Mouse (Mus musculus): ENCODE results near the gene Acox1. TPM values are rescaled to one million over a fixed set of nuclear protein-coding genes. Genes with fewer than 3 reads are reported as not detected.

The Acox1 gene
- polyA plus RNA-seq, 1 experiment, result not detected

GRCm38 (mm10) chr11:116215991-116216390 is 17.1 kb upstream of the Acox1 start:
- 91% methylated on average over 6 of the region's 6 CpGs for WGBS
- Histone ChIP-seq H3K4me3 (ENCODE audit: insufficient read depth, low read depth, low read length) (no peak overlapping the region), H3K4me1 (ENCODE audit: control insufficient read depth, insufficient read depth, low read length) (peaks cover 4% of the 10 kb centered on the region), H3K27ac (ENCODE audit: insufficient read depth, low read depth, low read length) (no peak overlapping the region)
- no peak for TF ChIP-seq CTCF (IDR thresholded peaks at IDR 0.05; ENCODE audit: insufficient read depth, low read depth, low read length)
- no peak for TF ChIP-seq POLR2A (IDR thresholded peaks at IDR 0.05; ENCODE audit: insufficient read depth, low read depth, low read length)

GRCm38 (mm10) chr11:116215181-116215580 is 16.3 kb upstream of the Acox1 start:
- TF ChIP-seq CTCF (IDR thresholded peaks at IDR 0.05; ENCODE audit: insufficient read depth, low read depth, low read length) (no peak), POLR2A (IDR thresholded peaks at IDR 0.05; ENCODE audit: insufficient read depth, low read depth, low read length) (no peak)
- Histone ChIP-seq H3K27ac (ENCODE audit: insufficient read depth, low read depth, low read length) (no peak overlapping the region), H3K4me1 (ENCODE audit: control insufficient read depth, insufficient read depth, low read length) (peaks cover 4% of the 10 kb centered on the region), H3K4me3 (ENCODE audit: insufficient read depth, low read depth, low read length) (no peak overlapping the region)
- 83% methylated on average over 7 of the region's 7 CpGs for WGBS

DNA sequence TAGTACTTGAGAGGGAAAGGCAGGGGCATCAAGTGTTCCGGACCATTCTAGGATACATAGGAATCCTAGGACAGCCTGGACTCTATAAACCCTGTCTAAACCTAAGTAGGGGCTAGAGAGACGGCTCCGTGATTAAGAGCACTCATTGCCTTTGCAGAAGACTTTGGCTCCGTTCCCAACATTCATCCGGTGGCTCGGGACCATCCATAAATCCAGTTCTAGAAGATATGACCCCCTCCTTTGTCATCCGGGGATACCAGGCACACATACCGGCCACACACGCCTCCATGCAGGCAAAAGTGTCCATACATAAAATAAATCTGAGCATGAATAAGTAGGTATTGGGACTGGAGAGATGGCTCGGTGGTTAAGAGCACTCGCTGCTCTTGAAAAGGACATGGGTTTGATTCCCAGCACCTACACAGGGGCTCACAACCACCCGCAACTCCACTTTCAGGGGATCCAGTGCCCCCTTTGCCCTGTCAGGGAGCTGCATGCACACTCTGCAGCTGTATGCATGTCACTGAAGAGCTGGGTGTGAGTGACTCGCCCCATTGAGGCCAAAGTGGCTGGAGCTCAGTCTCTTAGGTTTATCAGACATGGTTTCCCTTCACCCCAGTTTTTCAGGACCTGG is 15.1 kb upstream of the Acox1 start:
- H3K4me1 ChIP-seq (ENCODE audit: control insufficient read depth, insufficient read depth, low read length), result peaks cover 4% of the 10 kb centered on the region
- WGBS, result 85% methylated on average over 13 of the region's 13 CpGs
- no peak overlapping the region for H3K4me3 ChIP-seq (ENCODE audit: insufficient read depth, low read depth, low read length)
- TF ChIP-seq CTCF (IDR thresholded peaks at IDR 0.05; ENCODE audit: insufficient read depth, low read depth, low read length), result no peak
- TF ChIP-seq POLR2A (IDR thresholded peaks at IDR 0.05; ENCODE audit: insufficient read depth, low read depth, low read length), result no peak
- no peak overlapping the region for H3K27ac ChIP-seq (ENCODE audit: insufficient read depth, low read depth, low read length)

GRCm38 (mm10) chr11:116212847-116213246 is 14.0 kb upstream of the Acox1 start:
- WGBS, result 92% methylated on average over 6 of the region's 6 CpGs
- Histone ChIP-seq H3K27ac (ENCODE audit: insufficient read depth, low read depth, low read length) (no peak overlapping the region), H3K4me1 (ENCODE audit: control insufficient read depth, insufficient read depth, low read length) (no peaks in the 10 kb centered on the region), H3K4me3 (ENCODE audit: insufficient read depth, low read depth, low read length) (no peak overlapping the region)
- TF ChIP-seq CTCF (IDR thresholded peaks at IDR 0.05; ENCODE audit: insufficient read depth, low read depth, low read length) (no peak), POLR2A (IDR thresholded peaks at IDR 0.05; ENCODE audit: insufficient read depth, low read depth, low read length) (no peak)

- TF ChIP-seq CTCF (IDR thresholded peaks at IDR 0.05; ENCODE audit: insufficient read depth, low read depth, low read length) (no peak), POLR2A (IDR thresholded peaks at IDR 0.05; ENCODE audit: insufficient read depth, low read depth, low read length) (no peak)
- no peaks in the 10 kb centered on the region for H3K4me1 ChIP-seq (ENCODE audit: control insufficient read depth, insufficient read depth, low read length)
- H3K27ac ChIP-seq (ENCODE audit: insufficient read depth, low read depth, low read length), result no peak overlapping the region
- WGBS, result 79% methylated on average over 5 of the region's 5 CpGs
- H3K4me3 ChIP-seq (ENCODE audit: insufficient read depth, low read depth, low read length), result no peak overlapping the region
Observed at GRCm38 (mm10) chr11:116210696-116211095, 11.9 kb upstream of the Acox1 start.

GRCm38 (mm10) chr11:116209257-116209656 is 10.4 kb upstream of the Acox1 start:
- Histone ChIP-seq H3K27ac (ENCODE audit: insufficient read depth, low read depth, low read length) (no peak overlapping the region), H3K4me3 (ENCODE audit: insufficient read depth, low read depth, low read length) (no peak overlapping the region), H3K4me1 (ENCODE audit: control insufficient read depth, insufficient read depth, low read length) (no peaks in the 10 kb centered on the region)
- WGBS, result 81% methylated on average over 8 of the region's 8 CpGs
- TF ChIP-seq POLR2A (IDR thresholded peaks at IDR 0.05; ENCODE audit: insufficient read depth, low read depth, low read length) (no peak), CTCF (IDR thresholded peaks at IDR 0.05; ENCODE audit: insufficient read depth, low read depth, low read length) (no peak)

- Histone ChIP-seq H3K4me1 (ENCODE audit: control insufficient read depth, insufficient read depth, low read length) (no peaks in the 10 kb centered on the region), H3K4me3 (ENCODE audit: insufficient read depth, low read depth, low read length) (no peak overlapping the region), H3K27ac (ENCODE audit: insufficient read depth, low read depth, low read length) (no peak overlapping the region)
- no peak for TF ChIP-seq CTCF (IDR thresholded peaks at IDR 0.05; ENCODE audit: insufficient read depth, low read depth, low read length)
- TF ChIP-seq POLR2A (IDR thresholded peaks at IDR 0.05; ENCODE audit: insufficient read depth, low read depth, low read length), result no peak
- WGBS, result 86% methylated on average over 3 of the region's 3 CpGs
Observed at GRCm38 (mm10) chr11:116208660-116209059, 9.8 kb upstream of the Acox1 start.

GRCm38 (mm10) chr11:116206678-116207077 is 7.8 kb upstream of the Acox1 start:
- no peak for TF ChIP-seq POLR2A (IDR thresholded peaks at IDR 0.05; ENCODE audit: insufficient read depth, low read depth, low read length)
- TF ChIP-seq CTCF (IDR thresholded peaks at IDR 0.05; ENCODE audit: insufficient read depth, low read depth, low read length), result no peak
- WGBS, result 80% methylated on average over 4 of the region's 4 CpGs
- H3K27ac ChIP-seq (ENCODE audit: insufficient read depth, low read depth, low read length), result no peak overlapping the region
- H3K4me3 ChIP-seq (ENCODE audit: insufficient read depth, low read depth, low read length), result no peak overlapping the region
- H3K4me1 ChIP-seq (ENCODE audit: control insufficient read depth, insufficient read depth, low read length), result no peaks in the 10 kb centered on the region

DNA sequence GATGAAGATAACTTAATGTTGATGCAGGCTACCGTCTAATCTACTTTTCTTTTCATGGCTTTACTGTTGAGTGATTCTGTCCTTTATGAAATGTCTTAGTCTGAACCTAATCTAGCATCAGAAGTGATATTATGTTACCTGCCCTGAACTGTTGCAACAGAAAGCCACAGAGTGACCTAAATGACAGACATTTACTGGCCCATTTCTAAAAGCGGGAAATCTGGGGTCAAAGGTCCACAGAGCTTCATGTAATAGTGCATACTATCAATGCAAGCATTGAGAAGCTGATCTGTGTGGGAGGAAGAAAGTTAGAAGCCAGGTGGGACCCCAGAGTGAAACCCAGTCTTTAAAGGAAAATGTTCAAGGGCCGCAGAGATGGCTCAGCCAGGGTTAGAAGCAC is 4.3 kb upstream of the Acox1 start:
- Histone ChIP-seq H3K4me1 (ENCODE audit: control insufficient read depth, insufficient read depth, low read length) (no peaks in the 10 kb centered on the region), H3K27ac (ENCODE audit: insufficient read depth, low read depth, low read length) (no peak overlapping the region), H3K4me3 (ENCODE audit: insufficient read depth, low read depth, low read length) (no peak overlapping the region)
- TF ChIP-seq CTCF (IDR thresholded peaks at IDR 0.05; ENCODE audit: insufficient read depth, low read depth, low read length), result no peak
- no peak for TF ChIP-seq POLR2A (IDR thresholded peaks at IDR 0.05; ENCODE audit: insufficient read depth, low read depth, low read length)
- WGBS, result 96% methylated on average over 3 of the region's 3 CpGs
